Mouse (Mus musculus) cerebellum, adult 2 months (tissue): Measurements from ENCODE around the gene Shmt2. TPM values are rescaled to one million over a fixed set of nuclear protein-coding genes. Genes with fewer than 3 reads are reported as not detected.

ENCODE experiments used
- DNase-seq, 2 experiments: peaks; one replicate each; pipeline ENCODE4 v3.0.0; 2021
- H3K27ac ChIP-seq: fragments of 200-500 bp; 2 replicates; pipeline ENCODE4 v1.5.1; 2012; ENCODE audit warnings: low read length, control low read depth, inconsistent platforms; ENCODE audit not compliant: insufficient read depth
- H3K27me3 ChIP-seq: fragments of 200-500 bp; 2 replicates; pipeline ENCODE4 v1.6.1; 2012; ENCODE audit warnings: inconsistent platforms, mild to moderate bottlenecking, low read length, moderate library complexity; ENCODE audit not compliant: control insufficient read depth, insufficient read depth
- H3K4me1 ChIP-seq: fragments of 200-500 bp; 2 replicates; pipeline ENCODE4 v1.6.1; 2011; ENCODE audit warnings: low read length; ENCODE audit not compliant: control insufficient read depth, insufficient read depth
- H3K4me3 ChIP-seq: fragments of 200-500 bp; replicated peaks from 2 replicates; pipeline ENCODE3; 2011; ENCODE audit warnings: mild to moderate bottlenecking, low read depth, low read length, control low read depth; ENCODE audit not compliant: insufficient read depth
- CTCF ChIP-seq: fragments of 200-500 bp; IDR thresholded peaks from 2 replicates; pipeline ENCODE4 v1.5.1; 2011; ENCODE audit warnings: low read depth, mild to moderate bottlenecking, control low read depth, low read length, moderate library complexity, borderline replicate concordance; ENCODE audit not compliant: insufficient read depth
- POLR2A ChIP-seq: fragments of 200-500 bp; IDR thresholded peaks from 2 replicates; pipeline ENCODE4 v1.6.1; 2011; ENCODE audit warnings: low read length, control low read depth, borderline replicate concordance; ENCODE audit not compliant: insufficient read depth
- WGBS: fragments of 180-500 bp; shearing (Covaris S2); methylation state at CpG from one replicate; pipeline ENCODE4 v1.1.7; 2018; 5-methylcytosine and 5-hydroxymethylcytosine counted together
- polyA plus RNA-seq: library from polyadenylated mRNA; depleted of rRNA; stranded (reverse); fragments of >200 nt; gene quantifications from 2 replicates; pipeline ENCODE4 v1.2.3, GENCODE M21; 2012

The Shmt2 gene
- polyA plus RNA-seq, 1 experiment: 68.2 TPM

DNA sequence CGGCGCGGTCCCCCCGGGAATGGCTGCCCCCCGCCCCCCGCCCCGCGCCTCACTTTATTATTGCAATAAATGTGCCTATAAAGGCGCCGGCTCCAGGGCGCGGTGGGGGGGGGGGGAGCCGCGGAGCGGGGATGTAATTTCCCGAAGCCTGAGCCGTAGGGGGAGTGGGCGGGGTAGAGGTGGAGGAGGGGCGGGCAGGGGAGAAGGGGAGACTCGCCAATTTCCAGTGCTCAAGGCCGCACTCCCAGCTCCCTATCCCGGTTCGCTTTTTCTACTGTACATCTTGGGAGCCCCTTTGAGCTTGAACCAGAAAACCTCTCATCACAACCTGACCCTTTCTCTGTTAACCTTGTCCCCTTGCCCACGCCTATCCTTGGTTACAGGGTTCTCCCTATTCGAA, 8.7 kb upstream of the Shmt2 start:
- no peaks in the 10 kb centered on the region for H3K27me3 ChIP-seq
- no peak overlapping the region for H3K27ac ChIP-seq
- DNase-seq: no peak
- no peak overlapping the region for H3K4me3 ChIP-seq
- H3K4me1 ChIP-seq: peaks cover 11% of the 10 kb centered on the region
- TF ChIP-seq POLR2A (no peak), CTCF (no peak)
- 17% methylated on average over 25 of the region's 25 CpGs for WGBS

DNA sequence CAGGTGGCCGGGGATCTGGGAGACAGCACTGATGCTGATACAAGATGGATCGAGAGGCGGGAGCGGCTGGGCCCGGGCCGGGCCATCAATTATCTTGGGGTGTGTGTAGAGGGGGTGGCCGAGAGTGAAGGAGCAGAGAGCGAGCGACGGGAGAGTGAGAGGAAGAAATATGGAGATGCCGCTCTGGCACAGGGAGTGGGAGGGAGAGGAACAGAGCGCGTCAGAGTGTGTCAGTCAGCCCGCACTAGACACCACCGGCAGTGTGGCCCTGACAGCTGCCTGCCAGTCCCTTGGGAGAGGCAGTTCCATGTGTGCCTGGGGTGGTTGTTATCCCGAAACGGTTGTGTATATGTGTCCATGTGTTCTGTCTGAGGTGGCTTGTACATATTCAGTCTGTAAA, 5.2 kb upstream of the Shmt2 start:
- Histone ChIP-seq H3K4me1 (peaks cover 4% of the 10 kb centered on the region), H3K27ac (no peak overlapping the region), H3K27me3 (no peaks in the 10 kb centered on the region), H3K4me3 (no peak overlapping the region)
- 81% methylated on average over 17 of the region's 17 CpGs for WGBS
- no peak for DNase-seq
- no peak for TF ChIP-seq POLR2A
- TF ChIP-seq CTCF: no peak

DNA sequence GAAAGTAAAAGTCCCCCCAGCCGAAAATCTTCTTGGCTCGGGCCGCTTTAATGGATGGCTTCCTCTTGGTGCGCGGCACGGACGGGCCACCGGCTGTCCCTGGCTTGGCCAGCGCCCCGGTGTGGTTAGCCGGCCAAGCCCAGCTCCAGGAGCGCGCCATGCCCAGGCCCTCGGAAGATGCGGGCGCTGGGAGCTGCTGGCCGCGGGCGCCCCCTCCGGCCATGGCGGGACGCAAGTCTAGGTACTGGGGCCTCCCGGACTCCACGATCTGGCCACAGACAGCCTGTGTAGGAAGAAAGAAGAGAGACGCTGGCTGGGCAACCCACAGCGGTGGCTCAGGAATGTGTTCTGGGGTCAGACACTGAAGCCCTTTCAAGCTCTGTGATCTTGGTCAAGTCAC, 4.4 kb upstream of the Shmt2 start:
- H3K4me1 ChIP-seq: peaks cover 4% of the 10 kb centered on the region
- H3K27me3 ChIP-seq: no peaks in the 10 kb centered on the region
- 2% methylated on average over 26 of the region's 26 CpGs for WGBS
- DNase-seq: peak; percentile 73 to 75
- peak overlapping the region; percentile 53 for H3K4me3 ChIP-seq
- TF ChIP-seq POLR2A (no peak), CTCF (peak; percentile 32; the same call in 1 of the 2 replicates)
- H3K27ac ChIP-seq: no peak overlapping the region

DNA sequence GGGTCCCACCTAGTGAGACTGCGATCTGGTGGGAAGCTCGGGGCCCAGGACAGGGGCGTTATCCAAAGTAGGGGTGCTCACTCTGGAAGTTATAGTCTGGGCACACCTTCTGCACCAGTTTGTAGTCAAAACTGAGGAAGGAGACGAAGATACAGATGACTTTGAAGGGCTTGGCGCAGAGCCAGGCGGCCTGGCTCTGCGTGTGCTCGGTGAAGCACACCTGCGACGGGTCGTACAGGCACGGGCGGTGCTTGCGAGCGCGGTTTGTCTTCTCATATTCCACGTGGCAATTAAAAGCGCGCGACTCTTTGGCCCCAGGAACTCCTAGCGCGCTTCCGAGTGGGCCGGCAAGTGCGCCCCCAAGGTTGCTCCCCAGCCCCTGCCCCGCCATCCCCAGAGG, 3.8 kb upstream of the Shmt2 start:
- H3K27ac ChIP-seq: no peak overlapping the region
- 10% methylated on average over 26 of the region's 26 CpGs for WGBS
- TF ChIP-seq POLR2A (no peak), CTCF (no peak)
- H3K4me1 ChIP-seq: peaks cover 8% of the 10 kb centered on the region
- DNase-seq: no peak
- no peak overlapping the region for H3K4me3 ChIP-seq
- no peaks in the 10 kb centered on the region for H3K27me3 ChIP-seq

DNA sequence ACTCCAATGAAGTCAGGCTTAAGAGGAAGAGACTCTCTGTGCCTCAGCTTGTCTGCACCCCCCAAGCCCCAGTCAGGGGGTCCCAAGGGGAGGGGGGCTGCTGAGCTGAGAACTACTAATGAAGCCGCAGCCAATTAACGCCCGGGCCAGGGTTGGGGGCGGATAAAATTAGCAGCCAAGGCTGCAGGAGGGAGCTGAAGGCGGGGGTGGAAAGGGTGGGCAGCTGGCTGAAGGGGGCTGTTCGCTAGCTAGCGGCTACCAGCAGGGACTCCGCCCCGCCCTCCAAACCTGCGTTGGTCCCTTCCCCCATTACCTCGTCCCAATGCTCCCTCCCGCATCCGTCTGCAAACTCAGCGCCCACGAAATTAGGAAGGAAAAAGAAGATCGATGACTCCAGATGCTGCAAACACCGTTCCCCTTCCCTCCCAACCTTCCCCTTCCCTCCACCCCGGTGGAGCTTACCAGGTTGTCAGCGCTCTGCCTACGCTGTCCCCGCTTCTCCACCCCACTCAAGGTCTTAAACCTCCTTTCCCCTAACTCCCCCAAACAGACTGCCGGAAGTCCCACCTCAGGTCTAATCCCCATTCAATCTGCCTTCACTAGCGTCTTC, 2.5 kb upstream of the Shmt2 start:
- no peak overlapping the region for H3K4me3 ChIP-seq
- TF ChIP-seq POLR2A: no peak
- no peak for TF ChIP-seq CTCF
- H3K27ac ChIP-seq: no peak overlapping the region
- DNase-seq: no peak
- peaks cover 13% of the 10 kb centered on the region for H3K4me1 ChIP-seq
- H3K27me3 ChIP-seq: no peaks in the 10 kb centered on the region
- WGBS: 28% methylated on average over 23 of the region's 23 CpGs

DNA sequence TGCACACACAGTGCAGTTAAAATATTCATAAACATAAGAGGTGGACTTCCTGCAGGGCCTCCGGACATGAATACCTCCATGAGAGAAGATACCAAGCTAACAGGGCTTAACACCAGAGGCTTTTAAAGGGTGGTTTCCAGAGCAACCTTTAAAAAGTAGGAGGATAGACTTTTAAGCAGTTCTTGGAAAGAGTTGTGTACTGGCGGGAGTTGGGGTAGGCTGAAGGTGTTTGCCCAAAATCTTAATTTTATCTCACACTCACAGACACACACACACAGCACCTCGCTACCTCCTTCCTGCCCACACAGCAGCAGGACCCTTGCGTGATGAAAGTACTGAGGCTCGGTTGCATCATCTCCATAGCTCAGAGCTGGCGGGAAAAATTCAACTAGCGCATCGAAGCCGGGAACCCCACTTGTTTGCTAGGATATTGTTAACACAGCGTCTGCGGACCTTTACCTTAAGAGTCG, 598 bp downstream of the Shmt2 start:
- Histone ChIP-seq H3K27ac (no peak overlapping the region), H3K4me1 (peaks cover 13% of the 10 kb centered on the region), H3K4me3 (peak overlapping the region; percentile 85), H3K27me3 (no peaks in the 10 kb centered on the region)
- DNase-seq: no peak
- WGBS: 6% methylated on average over 12 of the region's 12 CpGs
- no peak for TF ChIP-seq POLR2A
- no peak for TF ChIP-seq CTCF

DNA sequence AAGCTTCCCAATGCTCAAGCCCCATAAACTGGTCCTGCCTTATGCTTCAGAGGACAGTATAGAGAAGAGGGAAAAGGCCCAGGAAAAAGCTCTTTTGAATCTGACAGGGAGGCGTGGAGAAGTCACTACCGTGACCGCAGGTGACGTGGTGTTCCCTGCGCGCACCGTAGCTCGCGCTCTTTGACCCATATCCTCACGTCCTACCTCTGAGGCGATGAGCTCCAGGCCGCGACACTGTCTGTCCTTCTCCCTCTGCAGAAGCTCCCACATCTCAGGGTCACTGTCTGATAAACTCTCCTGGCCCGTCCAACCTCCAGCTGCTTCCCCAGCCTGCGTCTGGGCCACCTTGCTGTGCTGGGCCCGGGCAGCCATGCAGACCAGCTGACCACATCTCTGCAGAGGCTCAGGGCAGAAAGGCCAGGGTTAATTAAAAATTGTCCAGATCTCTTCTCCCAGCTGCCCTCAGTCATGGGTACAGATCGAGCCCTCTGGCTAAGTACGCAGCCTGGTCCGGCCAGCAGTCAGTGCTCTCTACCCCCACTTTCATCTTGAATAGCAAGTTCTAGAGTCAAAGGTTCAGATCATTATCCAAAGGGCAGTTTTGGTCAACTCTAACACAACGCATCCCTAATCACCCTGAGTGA, 1.4 kb downstream of the Shmt2 start:
- DNase-seq: no peak
- peaks cover 9% of the 10 kb centered on the region for H3K4me1 ChIP-seq
- no peaks in the 10 kb centered on the region for H3K27me3 ChIP-seq
- TF ChIP-seq CTCF (no peak), POLR2A (no peak)
- no peak overlapping the region for H3K4me3 ChIP-seq
- no peak overlapping the region for H3K27ac ChIP-seq
- 75% methylated on average over 20 of the region's 20 CpGs for WGBS

DNA sequence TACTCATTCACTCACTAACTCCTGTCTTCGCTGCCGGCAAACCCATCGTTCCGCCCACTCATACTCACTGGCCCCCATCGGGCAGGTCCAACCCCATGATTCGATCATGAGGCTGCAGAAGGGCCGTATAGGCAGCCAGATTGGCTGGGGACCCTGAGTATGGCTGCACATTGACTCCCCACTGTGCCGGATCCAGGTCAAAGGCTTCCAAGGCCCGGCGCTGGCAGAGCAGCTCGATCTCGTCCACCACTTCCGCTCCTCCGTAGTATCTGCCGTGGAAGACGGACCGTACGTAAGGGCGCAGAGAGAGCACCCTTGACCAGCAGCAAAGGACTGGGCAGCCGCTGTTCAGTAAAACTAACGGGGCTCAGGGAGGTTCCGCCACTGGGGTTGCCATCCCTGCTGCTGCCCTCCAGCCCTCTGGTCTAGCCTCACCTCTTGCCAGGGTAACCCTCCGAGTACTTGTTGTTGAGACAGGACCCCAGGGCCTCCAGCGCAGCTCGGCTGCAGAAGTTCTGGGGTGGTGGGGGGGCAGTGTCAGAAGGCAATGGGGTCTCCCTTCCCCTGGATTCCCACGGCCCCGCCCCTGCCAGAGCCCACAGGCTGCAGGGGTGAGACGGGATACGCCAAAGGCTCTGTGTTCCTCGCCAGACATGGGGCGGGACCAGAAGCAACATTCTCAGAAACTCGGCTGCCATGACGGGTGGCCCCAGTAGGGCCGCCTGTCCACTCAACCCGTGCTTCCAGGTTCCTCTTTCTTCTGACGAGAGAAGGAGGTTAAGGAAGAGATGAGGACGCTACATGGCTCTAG, 2.1 kb downstream of the Shmt2 start:
- Histone ChIP-seq H3K4me3 (no peak overlapping the region), H3K27me3 (no peaks in the 10 kb centered on the region), H3K4me1 (peaks cover 9% of the 10 kb centered on the region), H3K27ac (no peak overlapping the region)
- no peak for TF ChIP-seq CTCF
- TF ChIP-seq POLR2A: no peak
- WGBS: 78% methylated on average over 37 of the region's 37 CpGs
- no peak for DNase-seq
